Mouse (Mus musculus): ENCODE data around the gene Olfr1049.

DNA sequence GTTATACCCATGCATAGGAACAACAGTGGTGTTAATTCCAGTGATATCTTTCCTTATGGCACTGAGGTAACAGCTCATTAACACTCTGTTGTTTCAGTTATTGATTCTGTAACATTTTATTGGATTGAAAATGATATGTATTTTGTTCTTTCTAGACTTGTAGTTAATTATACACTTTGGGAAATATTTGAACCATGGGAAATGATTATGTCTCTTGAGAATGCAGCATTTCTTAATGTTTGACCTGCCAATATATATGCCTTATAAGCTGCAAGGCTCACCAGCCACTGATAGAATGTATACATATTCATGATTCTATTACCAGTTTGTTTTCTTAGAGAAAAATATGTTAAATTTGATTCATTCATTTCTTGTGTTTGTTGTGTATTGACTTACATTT is 34.0 kb upstream of the Olfr1049 start, which contains the start of gene Olfr1052:
- TF ChIP-seq CTCF (IDR thresholded peaks at IDR 0.05; ENCODE audit: control insufficient read depth, insufficient read depth, low read length) (no peak), POLR2A (IDR thresholded peaks at IDR 0.05; ENCODE audit: borderline replicate concordance, control insufficient read depth, low read depth, low read length) (no peak)
